Mouse (Mus musculus) liver, embryonic 14.5 days (tissue): ENCODE results near the gene Tns1.

Source experiments
- CTCF ChIP-seq: IDR thresholded peaks from 2 replicates; pipeline ENCODE4 v1.5.1; 2016; ENCODE audit warnings: antibody characterized with exemption, low read depth, control low read depth
- EP300 ChIP-seq: IDR thresholded peaks from 2 replicates; pipeline ENCODE4 v1.6.1; 2016; ENCODE audit warnings: antibody characterized with exemption, low read depth

- no peak for TF ChIP-seq CTCF
- no peak for TF ChIP-seq EP300
Measured at GRCm38 (mm10) chr1:73957428-73957827, 166.8 kb downstream of the Tns1 start.
